Mouse (Mus musculus) MEL (cell line): ENCODE data around the gene Timp2. TPM values are rescaled to one million over a fixed set of nuclear protein-coding genes. Genes with fewer than 3 reads are reported as not detected.

Experiments used
- DNase-seq: peaks from one replicate; pipeline ENCODE4 v3.0.0; 2011; ENCODE audit warnings: low read depth, low spot score
- H3K27ac ChIP-seq: 2 replicates; pipeline ENCODE4 v1.5.1; 2012; ENCODE audit warnings: low read depth, mild to moderate bottlenecking, control low read depth, low read length, moderate library complexity; ENCODE audit not compliant: control insufficient read depth
- H3K27me3 ChIP-seq, 2 experiments: fragments of 150-350 bp in 1 of 2; sonication (generic) in 1 of 2; 2 replicates each; pipeline ENCODE4 v1.6.1; 2012; ENCODE audit warnings: low read length in 2 of 2, mild to moderate bottlenecking in 2 of 2, improper control_type of control experiment in 1 of 2, moderate library complexity in 1 of 2; ENCODE audit not compliant: insufficient read depth in 2 of 2, control insufficient read depth in 1 of 2
- H3K36me3 ChIP-seq, 2 experiments: 2 replicates each; pipeline ENCODE4 v1.6.1; 2012 to 2014; ENCODE audit warnings: low read length in 2 of 2, improper control_type of control experiment in 1 of 2, inconsistent platforms in 1 of 2, mild to moderate bottlenecking in 1 of 2; ENCODE audit not compliant: insufficient read depth in 2 of 2, control insufficient read depth in 1 of 2
- H3K4me1 ChIP-seq, 2 experiments: fragments of 150-350 bp in 1 of 2; sonication (generic) in 1 of 2; 2 replicates each; pipeline ENCODE4 v1.6.1; 2012; ENCODE audit warnings: low read length in 2 of 2, improper control_type of control experiment in 1 of 2, mild to moderate bottlenecking in 1 of 2; ENCODE audit not compliant: insufficient read depth in 2 of 2, control insufficient read depth in 1 of 2
- H3K4me3 ChIP-seq, 2 experiments: fragments of 150-350 bp in 1 of 2; sonication (generic) in 1 of 2; 2 replicates each; pipeline ENCODE4 v1.5.1; 2012; ENCODE audit warnings: low read depth in 2 of 2, low read length in 2 of 2, mild to moderate bottlenecking in 2 of 2, moderate library complexity in 2 of 2, control low read depth in 1 of 2, improper control_type of control experiment in 1 of 2; ENCODE audit not compliant: control insufficient read depth in 1 of 2, insufficient read depth in 1 of 2
- H3K79me2 ChIP-seq: 2 replicates; pipeline ENCODE4 v1.6.1; 2012; ENCODE audit warnings: mild to moderate bottlenecking, low read length, moderate library complexity; ENCODE audit not compliant: control insufficient read depth, poor library complexity, insufficient read depth
- H3K9ac ChIP-seq: 2 replicates; pipeline ENCODE4 v1.6.1; 2012; ENCODE audit warnings: low read depth, mild to moderate bottlenecking, control low read depth, low read length, moderate library complexity; ENCODE audit not compliant: control insufficient read depth, poor library complexity, severe bottlenecking
- H3K9me3 ChIP-seq: fragments of 150-350 bp; sonication (generic); replicated peaks from 2 replicates; pipeline ENCODE4 v1.6.1; 2012; ENCODE audit warnings: mild to moderate bottlenecking, low read length, improper control_type of control experiment, moderate library complexity; ENCODE audit not compliant: insufficient read depth
- BHLHE40 ChIP-seq: IDR thresholded peaks from 2 replicates; pipeline ENCODE4 v1.6.1; 2012; ENCODE audit warnings: low read depth, mild to moderate bottlenecking, inconsistent platforms, low read length, improper control_type of control experiment, borderline replicate concordance
- CHD1 ChIP-seq: IDR thresholded peaks from 2 replicates; pipeline ENCODE4 v1.6.1; 2012; ENCODE audit warnings: low read depth, mild to moderate bottlenecking, inconsistent platforms, low read length, improper control_type of control experiment
- E2F4 ChIP-seq: IDR thresholded peaks from 2 replicates; pipeline ENCODE4 v1.6.1; 2011; ENCODE audit warnings: low read depth, low read length, improper control_type of control experiment, borderline replicate concordance
- ELF1 ChIP-seq: IDR thresholded peaks from 2 replicates; pipeline ENCODE4 v1.6.1; 2014; ENCODE audit warnings: low read depth, mild to moderate bottlenecking, inconsistent platforms, low read length, improper control_type of control experiment, moderate library complexity
- EP300 ChIP-seq, 2 experiments: IDR thresholded peaks; 2 replicates each; pipeline ENCODE4 v1.6.1; 2011; ENCODE audit warnings: improper control_type of control experiment in 2 of 2, low read length in 2 of 2, low read depth in 1 of 2, mild to moderate bottlenecking in 1 of 2
- GATA1 ChIP-seq: IDR thresholded peaks from 2 replicates; pipeline ENCODE4 v1.6.1; 2011; ENCODE audit warnings: low read depth, low read length, improper control_type of control experiment
- HCFC1 ChIP-seq: IDR thresholded peaks from 2 replicates; pipeline ENCODE4 v1.6.1; 2012; ENCODE audit warnings: low read depth, mild to moderate bottlenecking, inconsistent platforms, low read length, improper control_type of control experiment, moderate library complexity
- JUND ChIP-seq: IDR thresholded peaks from 2 replicates; pipeline ENCODE4 v1.6.1; 2011; ENCODE audit warnings: low read depth, mild to moderate bottlenecking, improper control_type of control experiment, low read length
- KAT2A ChIP-seq: conservative IDR thresholded peaks from 2 replicates; pipeline ENCODE4 v1.6.1; 2012; ENCODE audit warnings: low read depth, low read length, improper control_type of control experiment, inconsistent platforms
- MAX ChIP-seq: IDR thresholded peaks from 2 replicates; pipeline ENCODE4 v1.6.1; 2011; ENCODE audit warnings: low read length, improper control_type of control experiment
- MYB ChIP-seq: IDR thresholded peaks from 2 replicates; pipeline ENCODE4 v1.6.1; 2011; ENCODE audit warnings: mild to moderate bottlenecking, low read depth, low read length, improper control_type of control experiment
- MYC ChIP-seq: IDR thresholded peaks from 2 replicates; pipeline ENCODE4 v1.6.1; 2011; ENCODE audit warnings: low read depth, mild to moderate bottlenecking, low read length, improper control_type of control experiment, moderate library complexity
- NELFE ChIP-seq: IDR thresholded peaks from 2 replicates; pipeline ENCODE4 v1.6.1; 2011; ENCODE audit warnings: low read depth, low read length, improper control_type of control experiment
- NRF1 ChIP-seq: IDR thresholded peaks from 2 replicates; pipeline ENCODE4 v1.6.1; 2014; ENCODE audit warnings: low read depth, mild to moderate bottlenecking, inconsistent platforms, low read length, improper control_type of control experiment, moderate library complexity; ENCODE audit not compliant: poor library complexity, insufficient read depth, severe bottlenecking
- RCOR1 ChIP-seq: IDR thresholded peaks from 2 replicates; pipeline ENCODE4 v1.6.1; 2012; ENCODE audit warnings: low read depth, mild to moderate bottlenecking, inconsistent platforms, low read length, improper control_type of control experiment
- SMC3 ChIP-seq: IDR thresholded peaks from 2 replicates; pipeline ENCODE4 v1.6.1; 2011; ENCODE audit warnings: low read depth, low read length, improper control_type of control experiment
- TAL1 ChIP-seq: IDR thresholded peaks from 2 replicates; pipeline ENCODE4 v1.6.1; 2012; ENCODE audit warnings: mild to moderate bottlenecking, inconsistent platforms, low read length, moderate library complexity, mixed read lengths
- TBP ChIP-seq: IDR thresholded peaks from 2 replicates; pipeline ENCODE4 v1.8.0; 2011; ENCODE audit warnings: low read depth, low read length, improper control_type of control experiment
- UBTF ChIP-seq: IDR thresholded peaks from 2 replicates; pipeline ENCODE4 v1.6.1; 2012; ENCODE audit warnings: low read depth, mild to moderate bottlenecking, inconsistent platforms, low read length, improper control_type of control experiment, moderate library complexity, borderline replicate concordance; ENCODE audit not compliant: insufficient read depth
- USF1 ChIP-seq: IDR thresholded peaks from 2 replicates; pipeline ENCODE4 v1.6.1; 2014; ENCODE audit warnings: low read depth, mild to moderate bottlenecking, inconsistent platforms, low read length, improper control_type of control experiment, moderate library complexity
- USF2 ChIP-seq, 2 experiments: IDR thresholded peaks; 2 replicates each; pipeline ENCODE4 v1.6.1; 2011 to 2012; ENCODE audit warnings: improper control_type of control experiment in 2 of 2, low read length in 2 of 2, borderline replicate concordance in 1 of 2, inconsistent platforms in 1 of 2, low read depth in 1 of 2, mild to moderate bottlenecking in 1 of 2; ENCODE audit not compliant: insufficient read depth in 1 of 2
- ZC3H11A ChIP-seq: IDR thresholded peaks from 2 replicates; pipeline ENCODE4 v1.6.1; 2012; ENCODE audit warnings: low read depth, mild to moderate bottlenecking, inconsistent platforms, low read length, improper control_type of control experiment
- ZNF384 ChIP-seq: IDR thresholded peaks from 2 replicates; pipeline ENCODE4 v1.6.1; 2012; ENCODE audit warnings: low read depth, mild to moderate bottlenecking, inconsistent platforms, low read length, improper control_type of control experiment
- polyA plus RNA-seq, 2 experiments: library from polyadenylated mRNA; stranded (reverse) in 1 of 2; unstranded in 1 of 2; fragments of >175 nt in 1 of 2; fragments of >200 nt in 1 of 2; gene quantifications; 2 replicates each; pipeline versions ENCODE4 v1.2.1 to v1.2.4; 2012; ENCODE audit warnings: low replicate concordance in 2 of 2, low read depth in 1 of 2; ENCODE audit not compliant: insufficient read length in 2 of 2, insufficient read depth in 1 of 2, missing spikeins in 1 of 2
- total RNA-seq: library from RNA; depleted of rRNA; stranded (reverse); fragments of 300-350 nt; gene quantifications from 2 replicates; pipeline ENCODE4 v1.2.3, GENCODE M21; 2012

The Timp2 gene
- total and polyA plus RNA-seq, 3 experiments, result not detected

DNA sequence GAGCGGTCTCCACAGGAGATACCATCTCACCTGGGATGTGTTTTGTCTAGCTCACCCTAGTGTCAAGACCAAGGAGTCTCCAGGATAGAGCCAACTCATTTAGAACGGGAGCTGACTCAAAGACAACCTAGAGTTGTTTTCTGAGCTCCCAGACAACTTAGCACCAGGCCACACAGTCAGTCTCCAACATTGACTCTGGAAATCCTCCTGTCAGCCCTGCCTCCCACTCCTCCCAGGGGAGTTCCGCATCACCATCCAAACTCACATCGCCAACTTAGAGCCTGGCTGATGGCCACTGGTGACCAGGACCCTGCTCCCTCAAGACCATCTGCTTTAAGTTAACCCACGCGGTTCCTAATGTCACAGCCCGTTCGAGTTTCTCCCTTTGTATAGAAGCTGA, 19.9 kb upstream of the Timp2 start:
- H3K4me1 ChIP-seq, result 0 out of 4 replicates have a peak, but pooled peaks cover 0 to 2% of the 10 kb centered on the region in 2 experiments
- H3K79me2 ChIP-seq, result no peaks in the 10 kb centered on the region
- peaks cover 0 to 3% of the 10 kb centered on the region in 2 experiments; a peak in 2 of 4 replicates for H3K27me3 ChIP-seq
- no peak overlapping the region for H3K9ac ChIP-seq
- H3K4me3 ChIP-seq, result no peak overlapping the region
- H3K9me3 ChIP-seq, result no peaks in the 10 kb centered on the region
- no peak for DNase-seq
- TF ChIP-seq NELFE, result no peak
- TF ChIP-seq ELF1, result no peak
- no peak overlapping the region for H3K27ac ChIP-seq
- no peaks in the 10 kb centered on the region for H3K36me3 ChIP-seq

DNA sequence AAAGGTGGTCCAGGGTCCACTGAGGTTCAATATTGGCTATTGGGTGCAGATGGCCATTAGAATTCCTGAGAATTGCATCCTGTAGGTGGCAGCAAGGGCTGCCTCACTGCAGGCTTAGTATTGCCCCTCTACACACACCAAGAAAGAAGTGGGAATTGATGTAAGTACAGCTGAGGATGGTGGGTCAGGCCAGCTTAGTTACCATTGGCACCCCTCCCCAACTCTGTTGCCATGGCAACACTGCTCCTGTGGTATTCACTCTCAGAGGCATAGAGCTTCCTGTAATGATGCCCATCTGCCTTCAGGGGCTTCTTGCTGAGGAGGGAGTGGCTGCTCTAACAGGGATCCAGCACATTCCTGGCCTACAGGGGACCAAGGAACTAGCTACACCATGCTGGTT, 19.5 kb upstream of the Timp2 start:
- H3K4me3 ChIP-seq, result no peak overlapping the region
- no peak for TF ChIP-seq USF2 (IDR thresholded peaks at IDR 0.05; ENCODE audit: borderline replicate concordance in 1 of 2, insufficient read depth in 1 of 2, low read depth in 1 of 2, low read length in 2 of 2)
- TF ChIP-seq CHD1, result no peak
- no peak for TF ChIP-seq NELFE
- TF ChIP-seq HCFC1, result no peak
- TF ChIP-seq MYB, result no peak
- TF ChIP-seq SMC3, result no peak
- TF ChIP-seq UBTF, result no peak
- no peak for TF ChIP-seq EP300 (IDR thresholded peaks at IDR 0.05; ENCODE audit: low read depth in 1 of 2, low read length in 2 of 2)
- no peak for TF ChIP-seq ZNF384
- no peak for TF ChIP-seq TAL1
- no peak for TF ChIP-seq KAT2A
- H3K36me3 ChIP-seq, result no peaks in the 10 kb centered on the region
- peaks cover 0 to 3% of the 10 kb centered on the region in 2 experiments; a peak in 2 of 4 replicates for H3K27me3 ChIP-seq
- no peak for DNase-seq
- H3K4me1 ChIP-seq, result 0 out of 4 replicates have a peak, but pooled peaks cover 0 to 2% of the 10 kb centered on the region in 2 experiments
- H3K27ac ChIP-seq, result no peak overlapping the region
- H3K79me2 ChIP-seq, result no peaks in the 10 kb centered on the region
- no peak overlapping the region for H3K9ac ChIP-seq
- H3K9me3 ChIP-seq, result no peaks in the 10 kb centered on the region

DNA sequence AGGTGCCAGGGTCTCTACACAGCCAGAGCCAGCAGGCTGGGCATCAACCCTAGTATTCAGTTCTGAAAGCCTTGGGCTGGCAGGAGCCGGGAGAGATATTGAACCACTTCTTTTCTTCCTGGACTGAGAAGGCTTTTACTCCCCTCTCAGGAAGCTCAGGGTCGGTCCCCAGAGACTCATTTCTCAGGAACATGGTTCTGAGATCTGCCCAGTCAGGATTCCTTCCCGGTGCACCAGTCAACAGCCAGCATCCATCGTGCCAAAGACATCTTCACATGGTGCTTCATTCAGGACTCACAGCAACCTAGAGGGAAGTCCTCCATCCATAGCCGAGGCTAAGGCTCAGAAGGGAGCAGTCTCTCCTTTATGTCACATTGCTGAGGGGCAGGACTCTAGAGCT, 19.0 kb upstream of the Timp2 start:
- DNase-seq, result no peak
- no peaks in the 10 kb centered on the region for H3K79me2 ChIP-seq
- no peaks in the 10 kb centered on the region for H3K9me3 ChIP-seq
- no peak overlapping the region for H3K27ac ChIP-seq
- H3K4me1 ChIP-seq, result 0 out of 4 replicates have a peak, but pooled peaks cover 0 to 2% of the 10 kb centered on the region in 2 experiments
- peaks cover 0 to 5% of the 10 kb centered on the region in 2 experiments; a peak in 2 of 4 replicates for H3K27me3 ChIP-seq
- no peaks in the 10 kb centered on the region for H3K36me3 ChIP-seq
- no peak overlapping the region for H3K9ac ChIP-seq
- TF ChIP-seq MYB, result no peak
- TF ChIP-seq HCFC1, result no peak
- TF ChIP-seq MYC, result no peak
- no peak for TF ChIP-seq USF1
- no peak for TF ChIP-seq E2F4
- TF ChIP-seq JUND, result no peak
- TF ChIP-seq UBTF, result no peak
- no peak for TF ChIP-seq MAX
- TF ChIP-seq TBP, result no peak
- TF ChIP-seq BHLHE40, result no peak
- TF ChIP-seq CHD1, result no peak
- TF ChIP-seq RCOR1, result no peak
- TF ChIP-seq NRF1, result no peak
- TF ChIP-seq ZNF384, result no peak
- TF ChIP-seq ZC3H11A, result no peak
- TF ChIP-seq GATA1, result no peak
- H3K4me3 ChIP-seq, result no peak overlapping the region
